Mouse (Mus musculus) small intestine, adult 2 months (tissue): ENCODE measurements around the gene Nfatc2.

ENCODE experiments used
- CTCF ChIP-seq: fragments of 200-500 bp; IDR thresholded peaks from 2 replicates; pipeline ENCODE4 v1.5.1; 2012; ENCODE audit warnings: low read depth, mild to moderate bottlenecking, control low read depth, inconsistent platforms, low read length, moderate library complexity, mixed read lengths; ENCODE audit not compliant: insufficient replicate concordance, insufficient read length; ENCODE audit errors: extremely low read depth
- POLR2A ChIP-seq: fragments of 200-500 bp; IDR thresholded peaks from 2 replicates; pipeline ENCODE4 v1.6.1; 2012; ENCODE audit warnings: low read depth, mild to moderate bottlenecking, control low read depth, inconsistent platforms, low read length, moderate library complexity

DNA sequence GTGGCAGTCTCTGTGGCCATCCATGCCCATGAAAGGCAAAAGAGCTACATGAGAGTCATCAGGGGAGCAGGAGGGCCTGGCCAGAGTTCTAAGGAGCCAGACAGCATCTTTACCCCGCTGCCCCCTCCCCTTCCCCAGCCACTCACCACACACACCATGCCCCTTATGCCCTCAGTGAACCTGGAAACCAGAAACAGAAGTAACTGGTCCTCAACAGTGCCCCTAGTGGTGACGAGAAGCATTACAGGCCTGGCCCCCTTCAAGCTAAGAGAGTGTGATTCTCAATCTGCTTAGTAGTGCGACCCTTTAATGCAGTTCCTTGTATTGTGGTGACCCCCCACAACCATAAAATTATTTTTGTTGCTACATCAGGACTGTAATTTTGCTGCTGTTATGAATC is 150.5 kb downstream of the Nfatc2 start:
- no peak for TF ChIP-seq POLR2A
- peak; percentile 61; the same call in 1 of the 2 replicates for TF ChIP-seq CTCF
